Comparison of ENCODE assay signal across 10 mouse cellular contexts in the genomic region with DNA sequence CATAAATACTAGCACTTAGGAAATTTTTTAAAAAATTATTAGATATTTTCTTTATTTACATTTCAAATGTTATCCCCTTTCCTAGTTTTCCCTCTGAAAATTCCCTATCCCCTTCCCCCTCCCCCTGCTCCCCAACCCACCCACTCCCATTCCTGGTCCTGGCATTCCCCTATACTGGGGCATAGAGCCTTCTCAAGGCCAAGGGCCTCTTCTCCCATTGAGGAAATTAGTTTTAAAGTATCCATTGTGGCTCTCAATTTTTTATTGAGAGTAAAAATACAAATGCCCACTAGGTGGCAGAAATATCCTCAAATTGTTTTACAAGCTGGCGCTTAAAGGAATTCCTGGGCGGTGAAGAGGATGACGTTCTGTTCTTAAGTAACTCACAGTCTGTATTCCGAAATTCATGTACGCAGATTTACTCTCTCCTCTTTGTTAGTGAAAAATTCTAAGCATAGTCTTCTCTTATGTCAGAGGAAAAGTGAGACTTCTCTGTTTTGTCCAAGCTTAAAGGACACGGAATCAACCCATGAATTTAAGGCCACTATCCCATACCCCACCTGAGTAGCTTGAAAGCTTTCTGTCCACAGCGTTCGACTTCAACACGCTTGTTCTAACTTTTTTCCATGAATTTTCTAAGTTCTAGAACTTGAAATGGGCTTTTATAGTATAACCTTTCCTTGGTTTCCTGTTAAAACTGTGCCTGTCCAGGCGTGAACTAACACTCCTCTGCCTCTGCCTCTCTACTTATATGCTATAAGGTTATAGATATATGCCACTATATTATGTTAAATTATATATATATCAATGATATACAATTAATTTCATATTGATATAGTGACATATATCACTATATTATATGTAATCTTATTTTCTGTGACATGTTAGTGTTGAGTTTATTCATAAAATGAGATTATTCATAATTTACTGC. TPM values are rescaled to one million over a fixed set of nuclear protein-coding genes. Genes with fewer than 3 reads are reported as not detected.
DNase-seq lines count a peak whose midpoint lies in the region; ATAC-seq and TF ChIP-seq lines count a peak whose summit lies in the region.
"Had no signal": no experiment of that assay in that cellular context is flagged by ENCODE, and none has a peak within 500 bp of the region (broad histone marks: within the 10 kb centered on the region; RNA-seq: fewer than 3 reads in every experiment).

No protein-coding gene starts in this region.

- no peak overlapping the region for H3K27ac ChIP-seq in left cerebral cortex, adult 2 months
- H3K27ac ChIP-seq in embryonic facial prominence, embryonic 13.5 days = no peak overlapping the region
- H3K27ac ChIP-seq in lung, postnatal 0 days (ENCODE audit: low read length) = no peak overlapping the region
- no peak overlapping the region for H3K27ac ChIP-seq in stomach, postnatal 0 days (replicated peaks)

- H3K9ac ChIP-seq in embryonic facial prominence, embryonic 13.5 days = no peak overlapping the region
- no peak overlapping the region for H3K9ac ChIP-seq in lung, postnatal 0 days (replicated peaks; ENCODE audit: low read depth)
- no peak overlapping the region for H3K9ac ChIP-seq in stomach, postnatal 0 days (ENCODE audit: low read length)

- intact Hi-C loops in left cerebral cortex, adult 2 months (cut with DNase I) = loop anchor here (1.0 to 5.0 kb wide), 2 partner anchors 62 to 184 kb away; no protein-coding TSS in a partner anchor
- intact Hi-C loops in left cerebral cortex, postnatal 4 days (cut with DNase I) = loop anchor here (5.0 to 10.0 kb wide), 2 partner anchors 57 to 180 kb away; no protein-coding TSS in a partner anchor

- peaks cover 1% of the 10 kb centered on the region; the same call in 1 of the 2 replicates for H3K27me3 ChIP-seq in embryonic facial prominence, embryonic 13.5 days
- no peaks in the 10 kb centered on the region for H3K27me3 ChIP-seq in lung, postnatal 0 days (replicated peaks; ENCODE audit: insufficient read depth, low read length)
- H3K27me3 ChIP-seq in stomach, postnatal 0 days (ENCODE audit: control insufficient read depth, insufficient read depth, low read length) = no peaks in the 10 kb centered on the region

- DNase-seq in cerebellum, postnatal 4 days (ENCODE audit: low spot score in 2 of 2) = no peak
- DNase-seq in left cerebral cortex, adult 2 months (ENCODE audit: extremely low spot score in 1 of 2, low spot score in 2 of 2) = no peak
- no peak for DNase-seq in left cerebral cortex, postnatal 4 days
- peak; percentile 95 for DNase-seq in lung, postnatal 0 days (ENCODE audit: low spot score)
- no peak for DNase-seq in stomach, postnatal 0 days (ENCODE audit: low spot score)
- DNase-seq in gastrocnemius, postnatal 25 days = no peak

- 42% methylated on average over 10 of the region's 10 CpGs for WGBS in embryonic facial prominence, embryonic 13.5 days
- 34% methylated on average over 10 of the region's 10 CpGs for WGBS in lung, postnatal 0 days
- WGBS in stomach, postnatal 0 days = 42% methylated on average over 10 of the region's 10 CpGs

- H3K4me1 ChIP-seq in embryonic facial prominence, embryonic 13.5 days = peaks cover 2% of the 10 kb centered on the region; the same call in 1 of the 2 replicates
- H3K4me1 ChIP-seq in lung, postnatal 0 days (ENCODE audit: insufficient read depth, low read depth, low read length) = no peaks in the 10 kb centered on the region
- H3K4me1 ChIP-seq in stomach, postnatal 0 days (replicated peaks; ENCODE audit: control insufficient read depth, insufficient read depth) = no peaks in the 10 kb centered on the region

- 0 out of 2 replicates have a peak, but pooled peaks have one; percentile 45 for ATAC-seq in cerebellum, adult (ENCODE audit: insufficient number of reproducible peaks, low FRiP score, low TSS enrichment)
- ATAC-seq in embryonic facial prominence, embryonic 13.5 days (ENCODE audit: insufficient number of reproducible peaks, insufficient read depth, low FRiP score, low TSS enrichment, low read depth) = no peak
- ATAC-seq in lung, postnatal 0 days = peak; percentile 72
- no peak for ATAC-seq in stomach, postnatal 0 days (ENCODE audit: low FRiP score, low TSS enrichment)

- no peaks in the 10 kb centered on the region for H3K36me3 ChIP-seq in embryonic facial prominence, embryonic 13.5 days
- H3K36me3 ChIP-seq in lung, postnatal 0 days (ENCODE audit: insufficient read depth, low read length) = no peaks in the 10 kb centered on the region
- H3K36me3 ChIP-seq in stomach, postnatal 0 days (ENCODE audit: control insufficient read depth, insufficient read depth, low read length) = no peaks in the 10 kb centered on the region

- no peaks in the 10 kb centered on the region for H3K9me3 ChIP-seq in embryonic facial prominence, embryonic 13.5 days
- H3K9me3 ChIP-seq in lung, postnatal 0 days (ENCODE audit: low read length) = no peaks in the 10 kb centered on the region
- H3K9me3 ChIP-seq in stomach, postnatal 0 days (ENCODE audit: control insufficient read depth, low read length) = no peaks in the 10 kb centered on the region

- TF ChIP-seq EP300 in lung, postnatal 0 days (IDR thresholded peaks at IDR 0.05) = peak; percentile 51
- TF ChIP-seq EP300 in stomach, postnatal 0 days (optimal IDR thresholded peaks at IDR 0.05) = no peak

- peak overlapping the region; percentile 29; the same call in 1 of the 2 replicates for H3K4me2 ChIP-seq in embryonic facial prominence, embryonic 13.5 days
- 0 out of 2 replicates have a peak overlapping the region, but pooled peaks have one; percentile 25 for H3K4me2 ChIP-seq in lung, postnatal 0 days (replicated peaks; ENCODE audit: low read depth, low read length)
- H3K4me2 ChIP-seq in stomach, postnatal 0 days (replicated peaks; ENCODE audit: low read depth) = no peak overlapping the region

- no peak overlapping the region for H3K4me3 ChIP-seq in left cerebral cortex, adult 2 months
- no peak overlapping the region for H3K4me3 ChIP-seq in embryonic facial prominence, embryonic 13.5 days
- no peak overlapping the region for H3K4me3 ChIP-seq in lung, postnatal 0 days (ENCODE audit: low read depth, low read length)
- H3K4me3 ChIP-seq in stomach, postnatal 0 days (ENCODE audit: low read depth, low read length) = no peak overlapping the region

- peak; percentile 60 for TF ChIP-seq CTCF in left cerebral cortex, adult 2 months (IDR thresholded peaks at IDR 0.05)
- TF ChIP-seq CTCF in lung, postnatal 0 days (IDR thresholded peaks at IDR 0.05) = peak; percentile 60
- peak; percentile 71 for TF ChIP-seq CTCF in stomach, postnatal 0 days (IDR thresholded peaks at IDR 0.05; ENCODE audit: low read depth)

RNA-seq across cellular contexts. Expression of a gene that starts 4.9 kb away (rescaled TPM):
- total RNA-seq in left cerebral cortex, adult 2 months (2021) = not detected
- total RNA-seq in left cerebral cortex, postnatal 4 days (2021) = under 1 TPM in 1 of 2 experiments, not detected in 1; 0.60 TPM
- 1.3 and 2.2 TPM in 2 replicates for polyA plus RNA-seq in embryonic facial prominence, embryonic 13.5 days (2015; fragmentation: Nextera tagmentation; extraction: Ambion mirVana)
- 45.3 and 48.3 TPM in 2 replicates for polyA plus RNA-seq in lung, postnatal 0 days (2015; fragmentation: Nextera tagmentation; extraction: Ambion mirVana)
- polyA plus RNA-seq in stomach, postnatal 0 days (2015; fragmentation: Nextera tagmentation; extraction: Ambion mirVana) = 30.2 and 30.7 TPM in 2 replicates
- not detected for total RNA-seq in gastrocnemius, postnatal 25 days (2021)
- total RNA-seq: heart, adult 18-20 months had no signal

RNA-seq across cellular contexts. Expression of a gene that starts 36.0 kb away (rescaled TPM):
- not detected for total RNA-seq in left cerebral cortex, adult 2 months (2021)
- not detected for total RNA-seq in left cerebral cortex, postnatal 4 days (2021)
- polyA plus RNA-seq in embryonic facial prominence, embryonic 13.5 days (2015; fragmentation: Nextera tagmentation; extraction: Ambion mirVana) = not detected in 2 replicates
- 2.0 and 2.2 TPM in 2 replicates for polyA plus RNA-seq in lung, postnatal 0 days (2015; fragmentation: Nextera tagmentation; extraction: Ambion mirVana)
- 0.05 and 0.11 TPM in 2 replicates for polyA plus RNA-seq in stomach, postnatal 0 days (2015; fragmentation: Nextera tagmentation; extraction: Ambion mirVana)
- total RNA-seq in gastrocnemius, postnatal 25 days (2021) = not detected
- total RNA-seq: heart, adult 18-20 months had no signal
- polyA plus RNA-seq: small intestine, adult 2 months had no signal

Comparison
In these comparisons a context has a peak if more than half of its experiments do, and no peak if none do; other contexts are left out.
1. ATAC-seq: peak in cerebellum, adult (single experiment) and lung, postnatal 0 days (single experiment); none in embryonic facial prominence, embryonic 13.5 days (single experiment) and stomach, postnatal 0 days (single experiment).
2. Peak in every context shown above with its lines, with median percentiles within 50 percentile points of each other: CTCF ChIP-seq.